Mouse (Mus musculus): ENCODE results near the gene Gdpd5. TPM values are rescaled to one million over a fixed set of nuclear protein-coding genes. Genes with fewer than 3 reads are reported as not detected.

The Gdpd5 gene
- total and polyA plus RNA-seq, 3 experiments, result 21.5 to 30.7 (median 26.3) TPM

- TF ChIP-seq EP300 (IDR thresholded peaks at IDR 0.05; ENCODE audit: insufficient read depth, low read depth, low read length), result no peak
- TF ChIP-seq POLR2A (IDR thresholded peaks at IDR 0.05; ENCODE audit: insufficient read depth, low read depth, low read length), result no peak
- TF ChIP-seq CTCF (IDR thresholded peaks at IDR 0.05), result no peak
- DNase-seq, result no peak
- peaks cover 4% of the 10 kb centered on the region for H3K4me1 ChIP-seq (ENCODE audit: control insufficient read depth, insufficient read depth, low read length)
- intact Hi-C loops (cut with DNase I), result no loop called here
- no peaks in the 10 kb centered on the region for H3K27me3 ChIP-seq (ENCODE audit: control insufficient read depth, insufficient read depth, low read length)
- no peak overlapping the region for H3K27ac ChIP-seq
- 54% methylated on average over 13 of the region's 13 CpGs for WGBS
- no peak overlapping the region for H3K9ac ChIP-seq (ENCODE audit: low read depth, low read length)
- H3K79me2 ChIP-seq (replicated peaks; ENCODE audit: control insufficient read depth, insufficient read depth, low read length), result no peaks in the 10 kb centered on the region
- H3K36me3 ChIP-seq (ENCODE audit: control insufficient read depth, insufficient read depth, low read length), result no peaks in the 10 kb centered on the region
- H3K4me3 ChIP-seq, result no peak overlapping the region
Observed at GRCm38 (mm10) chr7:99393711-99394325, 12.6 kb downstream of the Gdpd5 start.

GRCm38 (mm10) chr7:99395385-99395784 lies 14.2 kb downstream of the Gdpd5 start:
- DNase-seq, result no peak
- H3K79me2 ChIP-seq (replicated peaks; ENCODE audit: control insufficient read depth, insufficient read depth, low read length), result no peaks in the 10 kb centered on the region
- intact Hi-C loops (cut with DNase I), result no loop called here
- H3K9ac ChIP-seq (ENCODE audit: low read depth, low read length), result no peak overlapping the region
- no peaks in the 10 kb centered on the region for H3K36me3 ChIP-seq (ENCODE audit: control insufficient read depth, insufficient read depth, low read length)
- peaks cover 4% of the 10 kb centered on the region; the same call in 1 of the 2 replicates for H3K4me1 ChIP-seq (ENCODE audit: control insufficient read depth, insufficient read depth, low read length)
- WGBS, result 82% methylated on average over 4 of the region's 4 CpGs
- H3K27me3 ChIP-seq (ENCODE audit: control insufficient read depth, insufficient read depth, low read length), result no peaks in the 10 kb centered on the region
- TF ChIP-seq EP300 (IDR thresholded peaks at IDR 0.05; ENCODE audit: insufficient read depth, low read depth, low read length), result no peak
- TF ChIP-seq CTCF (IDR thresholded peaks at IDR 0.05), result no peak
- TF ChIP-seq POLR2A (IDR thresholded peaks at IDR 0.05; ENCODE audit: insufficient read depth, low read depth, low read length), result no peak
- H3K4me3 ChIP-seq, result no peak overlapping the region
- no peak overlapping the region for H3K27ac ChIP-seq

- peaks cover 4% of the 10 kb centered on the region for H3K4me1 ChIP-seq (ENCODE audit: control insufficient read depth, insufficient read depth, low read length)
- intact Hi-C loops (cut with DNase I), result no loop called here
- no peak for DNase-seq
- no peak overlapping the region for H3K9ac ChIP-seq (ENCODE audit: low read depth, low read length)
- H3K36me3 ChIP-seq (ENCODE audit: control insufficient read depth, insufficient read depth, low read length), result no peaks in the 10 kb centered on the region
- peak overlapping the region; percentile 33 for H3K27ac ChIP-seq
- no peaks in the 10 kb centered on the region for H3K79me2 ChIP-seq (replicated peaks; ENCODE audit: control insufficient read depth, insufficient read depth, low read length)
- H3K27me3 ChIP-seq (ENCODE audit: control insufficient read depth, insufficient read depth, low read length), result no peaks in the 10 kb centered on the region
- TF ChIP-seq EP300 (IDR thresholded peaks at IDR 0.05; ENCODE audit: insufficient read depth, low read depth, low read length), result 0 out of 2 replicates have a peak, but pooled peaks have one; percentile 40
- no peak for TF ChIP-seq POLR2A (IDR thresholded peaks at IDR 0.05; ENCODE audit: insufficient read depth, low read depth, low read length)
- TF ChIP-seq CTCF (IDR thresholded peaks at IDR 0.05), result no peak
- H3K4me3 ChIP-seq, result no peak overlapping the region
- WGBS, result 72% methylated on average over 11 of the region's 11 CpGs
Observed at GRCm38 (mm10) chr7:99395908-99396616, 14.8 kb downstream of the Gdpd5 start.

- Histone ChIP-seq H3K27me3 (ENCODE audit: control insufficient read depth, insufficient read depth, low read length) (no peaks in the 10 kb centered on the region), H3K36me3 (ENCODE audit: control insufficient read depth, insufficient read depth, low read length) (no peaks in the 10 kb centered on the region), H3K79me2 (replicated peaks; ENCODE audit: control insufficient read depth, insufficient read depth, low read length) (no peaks in the 10 kb centered on the region), H3K9ac (ENCODE audit: low read depth, low read length) (no peak overlapping the region), H3K27ac (peak overlapping the region; percentile 33), H3K4me1 (ENCODE audit: control insufficient read depth, insufficient read depth, low read length) (peaks cover 6% of the 10 kb centered on the region), H3K4me3 (no peak overlapping the region)
- intact Hi-C loops (cut with DNase I), result no loop called here
- WGBS, result 56% methylated on average over 11 of the region's 11 CpGs
- peak in 1 of 2 experiments; percentile 64 for DNase-seq
- TF ChIP-seq CTCF (IDR thresholded peaks at IDR 0.05) (no peak), POLR2A (IDR thresholded peaks at IDR 0.05; ENCODE audit: insufficient read depth, low read depth, low read length) (no peak), EP300 (IDR thresholded peaks at IDR 0.05; ENCODE audit: insufficient read depth, low read depth, low read length) (no peak)
Observed at GRCm38 (mm10) chr7:99396994-99397659, 15.9 kb downstream of the Gdpd5 start.

GRCm38 (mm10) chr7:99401373-99401772 lies 20.2 kb downstream of the Gdpd5 start:
- H3K9ac ChIP-seq (ENCODE audit: low read depth, low read length), result no peak overlapping the region
- no peak for DNase-seq
- WGBS, result 36% methylated on average over 8 of the region's 8 CpGs
- no peaks in the 10 kb centered on the region for H3K27me3 ChIP-seq (ENCODE audit: control insufficient read depth, insufficient read depth, low read length)
- no peak overlapping the region; the same call in 1 of the 2 replicates for H3K27ac ChIP-seq
- peaks cover 13% of the 10 kb centered on the region for H3K4me1 ChIP-seq (ENCODE audit: control insufficient read depth, insufficient read depth, low read length)
- TF ChIP-seq CTCF (IDR thresholded peaks at IDR 0.05) (no peak), EP300 (IDR thresholded peaks at IDR 0.05; ENCODE audit: insufficient read depth, low read depth, low read length) (no peak), POLR2A (IDR thresholded peaks at IDR 0.05; ENCODE audit: insufficient read depth, low read depth, low read length) (no peak)
- H3K79me2 ChIP-seq (replicated peaks; ENCODE audit: control insufficient read depth, insufficient read depth, low read length), result no peaks in the 10 kb centered on the region
- H3K4me3 ChIP-seq, result no peak overlapping the region
- H3K36me3 ChIP-seq (ENCODE audit: control insufficient read depth, insufficient read depth, low read length), result no peaks in the 10 kb centered on the region
- intact Hi-C loops (cut with DNase I), result no loop called here
